Mouse (Mus musculus): ENCODE results near the gene St3gal6. TPM values are rescaled to one million over a fixed set of nuclear protein-coding genes. Genes with fewer than 3 reads are reported as not detected.
A peak's percentile ranks its signal among the peaks of the same experiment; 100 is the strongest.

The St3gal6 gene
- polyA plus RNA-seq, 1 experiment from 2014 or later = 16.0 TPM

- no peaks in the 10 kb centered on the region for H3K9me3 ChIP-seq (ENCODE audit: control insufficient read depth, low read length)
- peak; percentile 69 for ATAC-seq (ENCODE audit: insufficient number of reproducible peaks, insufficient read depth, low FRiP score, low read depth)
- H3K27ac ChIP-seq (replicated peaks in 1 of 2; ENCODE audit: control insufficient read depth in 1 of 2, insufficient read depth in 1 of 2, low read depth in 2 of 2, low read length in 2 of 2) = peak overlapping the region; percentile 85 to 90
- peak overlapping the region; percentile 53 for H3K4me2 ChIP-seq (ENCODE audit: low read length)
- no peak overlapping the region for H3K4me3 ChIP-seq (ENCODE audit: control insufficient read depth in 1 of 2, insufficient read depth in 1 of 2, low read depth in 1 of 2, low read length in 2 of 2)
- no peaks in the 10 kb centered on the region for H3K36me3 ChIP-seq (ENCODE audit: control insufficient read depth, insufficient read depth, low read length)
- WGBS = 17% methylated on average over 3 of the region's 3 CpGs
- H3K9ac ChIP-seq (ENCODE audit: low read length) = peak overlapping the region; percentile 47; the same call in 1 of the 2 replicates
- H3K4me1 ChIP-seq (ENCODE audit: control insufficient read depth in 2 of 2, insufficient read depth in 2 of 2, low read length in 2 of 2) = peaks cover 19 to 38% of the 10 kb centered on the region in 2 experiments
- H3K27me3 ChIP-seq (ENCODE audit: control insufficient read depth, insufficient read depth, low read length) = no peaks in the 10 kb centered on the region
Measured at GRCm38 (mm10) chr16:58512887-58513286, 11.2 kb downstream of the St3gal6 start.

DNA sequence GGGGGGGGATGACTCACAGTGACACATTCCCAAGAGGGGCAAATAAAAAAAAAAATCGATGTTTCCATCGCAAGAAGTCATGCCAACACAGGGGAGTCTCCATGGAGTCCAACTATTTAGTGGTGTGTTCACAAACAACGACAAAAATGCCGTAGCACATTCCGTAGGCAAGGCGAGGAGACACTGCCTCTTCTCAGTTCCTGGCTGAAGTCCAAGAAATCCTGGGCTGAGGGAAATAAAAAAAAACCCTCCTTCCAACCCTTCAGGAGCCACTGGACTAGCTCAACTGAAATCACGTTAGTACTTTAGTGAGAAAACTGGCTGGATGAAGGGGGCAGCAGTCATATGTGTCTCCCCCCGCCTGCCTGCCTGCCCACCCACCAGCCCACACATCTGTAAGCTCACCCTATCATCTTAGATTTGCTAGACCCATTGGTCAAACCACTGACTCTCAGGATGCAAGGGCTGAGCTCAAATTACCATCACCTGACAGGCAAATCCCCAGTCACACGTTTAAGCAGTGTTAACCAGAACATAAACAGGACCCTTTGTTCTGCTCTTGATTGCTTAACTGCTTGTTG is 11.8 kb downstream of the St3gal6 start:
- no peaks in the 10 kb centered on the region for H3K9me3 ChIP-seq (ENCODE audit: control insufficient read depth, low read length)
- peak overlapping the region; percentile 53 for H3K4me2 ChIP-seq (ENCODE audit: low read length)
- peaks cover under 1% of the 10 kb centered on the region; the same call in 1 of the 2 replicates for H3K36me3 ChIP-seq (ENCODE audit: control insufficient read depth, insufficient read depth, low read length)
- H3K4me3 ChIP-seq (ENCODE audit: control insufficient read depth in 1 of 2, insufficient read depth in 1 of 2, low read depth in 1 of 2, low read length in 2 of 2) = peak overlapping the region; percentile 9 to 19; a peak in 1 of 4 replicates
- peaks cover 21 to 44% of the 10 kb centered on the region in 2 experiments for H3K4me1 ChIP-seq (ENCODE audit: control insufficient read depth in 2 of 2, insufficient read depth in 2 of 2, low read length in 2 of 2)
- WGBS = 7% methylated on average over 9 of the region's 9 CpGs
- no peaks in the 10 kb centered on the region for H3K27me3 ChIP-seq (ENCODE audit: control insufficient read depth, insufficient read depth, low read length)
- ATAC-seq (ENCODE audit: insufficient number of reproducible peaks, insufficient read depth, low FRiP score, low read depth) = peak; percentile 48; the same call in 1 of the 2 replicates
- H3K9ac ChIP-seq (ENCODE audit: low read length) = peak overlapping the region; percentile 44; the same call in 1 of the 2 replicates
- peak overlapping the region; percentile 85 to 90 for H3K27ac ChIP-seq (replicated peaks in 1 of 2; ENCODE audit: control insufficient read depth in 1 of 2, insufficient read depth in 1 of 2, low read depth in 2 of 2, low read length in 2 of 2)

- no peak overlapping the region for H3K4me2 ChIP-seq (ENCODE audit: low read length)
- H3K4me3 ChIP-seq (ENCODE audit: control insufficient read depth in 1 of 2, insufficient read depth in 1 of 2, low read depth in 1 of 2, low read length in 2 of 2) = no peak overlapping the region
- H3K4me1 ChIP-seq (ENCODE audit: control insufficient read depth in 2 of 2, insufficient read depth in 2 of 2, low read length in 2 of 2) = peaks cover 9 to 14% of the 10 kb centered on the region in 2 experiments; a peak in 3 of 4 replicates
- no peaks in the 10 kb centered on the region for H3K9me3 ChIP-seq (ENCODE audit: control insufficient read depth, low read length)
- no peak overlapping the region for H3K27ac ChIP-seq (replicated peaks in 1 of 2; ENCODE audit: control insufficient read depth in 1 of 2, insufficient read depth in 1 of 2, low read depth in 2 of 2, low read length in 2 of 2)
- no peaks in the 10 kb centered on the region for H3K27me3 ChIP-seq (ENCODE audit: control insufficient read depth, insufficient read depth, low read length)
- no peak for ATAC-seq (ENCODE audit: insufficient number of reproducible peaks, insufficient read depth, low FRiP score, low read depth)
- peaks cover 22% of the 10 kb centered on the region for H3K36me3 ChIP-seq (ENCODE audit: control insufficient read depth, insufficient read depth, low read length)
- H3K9ac ChIP-seq (ENCODE audit: low read length) = no peak overlapping the region
Measured at GRCm38 (mm10) chr16:58504945-58505344, 19.1 kb downstream of the St3gal6 start.

- no peaks in the 10 kb centered on the region for H3K9me3 ChIP-seq (ENCODE audit: control insufficient read depth, low read length)
- H3K4me3 ChIP-seq (ENCODE audit: control insufficient read depth in 1 of 2, insufficient read depth in 1 of 2, low read depth in 1 of 2, low read length in 2 of 2) = no peak overlapping the region
- peaks cover 22% of the 10 kb centered on the region for H3K36me3 ChIP-seq (ENCODE audit: control insufficient read depth, insufficient read depth, low read length)
- H3K27ac ChIP-seq (replicated peaks in 1 of 2; ENCODE audit: control insufficient read depth in 1 of 2, insufficient read depth in 1 of 2, low read depth in 2 of 2, low read length in 2 of 2) = peak overlapping the region; percentile 56 to 73
- H3K4me1 ChIP-seq (ENCODE audit: control insufficient read depth in 2 of 2, insufficient read depth in 2 of 2, low read length in 2 of 2) = peaks cover 14 to 33% of the 10 kb centered on the region in 2 experiments
- 66% methylated on average over 6 of the region's 6 CpGs for WGBS
- no peak overlapping the region for H3K9ac ChIP-seq (ENCODE audit: low read length)
- ATAC-seq (ENCODE audit: insufficient number of reproducible peaks, insufficient read depth, low FRiP score, low read depth) = no peak
- H3K4me2 ChIP-seq (ENCODE audit: low read length) = no peak overlapping the region
- H3K27me3 ChIP-seq (ENCODE audit: control insufficient read depth, insufficient read depth, low read length) = no peaks in the 10 kb centered on the region
Measured at GRCm38 (mm10) chr16:58502566-58502965, 21.5 kb downstream of the St3gal6 start.

DNA sequence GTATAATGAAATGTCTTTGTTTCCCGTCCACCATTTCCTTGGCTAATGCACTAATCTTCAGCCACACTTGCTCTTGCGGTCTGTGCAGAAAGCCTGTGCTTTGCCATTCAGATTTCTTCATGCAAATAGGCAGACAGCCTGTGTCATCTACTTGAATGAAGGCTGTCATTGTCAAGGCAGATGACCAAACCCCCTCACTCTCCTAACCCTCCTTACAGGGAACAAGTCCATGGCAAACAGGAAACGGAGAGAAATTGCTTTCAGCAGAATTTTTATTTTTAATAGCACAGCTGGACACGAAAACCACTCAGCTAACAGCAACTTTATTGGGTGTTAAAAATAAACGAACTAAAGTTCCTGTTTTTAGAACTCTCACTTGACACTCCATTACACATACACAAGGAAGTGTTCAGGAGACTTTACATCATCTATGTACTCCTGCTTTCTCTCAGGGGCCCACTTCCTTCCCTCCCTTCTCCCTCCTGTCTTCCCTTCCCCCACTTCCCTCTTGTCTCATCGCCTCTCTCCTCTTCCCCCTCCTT is 22.2 kb downstream of the St3gal6 start:
- H3K27me3 ChIP-seq (ENCODE audit: control insufficient read depth, insufficient read depth, low read length) = no peaks in the 10 kb centered on the region
- no peak overlapping the region for H3K4me3 ChIP-seq (ENCODE audit: control insufficient read depth in 1 of 2, insufficient read depth in 1 of 2, low read depth in 1 of 2, low read length in 2 of 2)
- WGBS = 39% methylated on average over 6 of the region's 6 CpGs
- no peak for ATAC-seq (ENCODE audit: insufficient number of reproducible peaks, insufficient read depth, low FRiP score, low read depth)
- peaks cover 21% of the 10 kb centered on the region for H3K36me3 ChIP-seq (ENCODE audit: control insufficient read depth, insufficient read depth, low read length)
- H3K4me2 ChIP-seq (ENCODE audit: low read length) = no peak overlapping the region
- H3K9me3 ChIP-seq (ENCODE audit: control insufficient read depth, low read length) = no peaks in the 10 kb centered on the region
- peak overlapping the region; percentile 56 to 73 for H3K27ac ChIP-seq (replicated peaks in 1 of 2; ENCODE audit: control insufficient read depth in 1 of 2, insufficient read depth in 1 of 2, low read depth in 2 of 2, low read length in 2 of 2)
- peaks cover 14 to 28% of the 10 kb centered on the region in 2 experiments for H3K4me1 ChIP-seq (ENCODE audit: control insufficient read depth in 2 of 2, insufficient read depth in 2 of 2, low read length in 2 of 2)
- no peak overlapping the region for H3K9ac ChIP-seq (ENCODE audit: low read length)

- Histone ChIP-seq H3K36me3 (ENCODE audit: control insufficient read depth, insufficient read depth, low read length) (peaks cover 8% of the 10 kb centered on the region; the same call in 1 of the 2 replicates), H3K9me3 (ENCODE audit: control insufficient read depth, low read length) (no peaks in the 10 kb centered on the region), H3K27ac (replicated peaks in 1 of 2; ENCODE audit: control insufficient read depth in 1 of 2, insufficient read depth in 1 of 2, low read depth in 2 of 2, low read length in 2 of 2) (peak overlapping the region; percentile 69 to 82), H3K4me2 (ENCODE audit: low read length) (no peak overlapping the region), H3K4me1 (ENCODE audit: control insufficient read depth in 2 of 2, insufficient read depth in 2 of 2, low read length in 2 of 2) (peaks cover 14 to 28% of the 10 kb centered on the region in 2 experiments), H3K9ac (ENCODE audit: low read length) (no peak overlapping the region), H3K4me3 (ENCODE audit: control insufficient read depth in 1 of 2, insufficient read depth in 1 of 2, low read depth in 1 of 2, low read length in 2 of 2) (no peak overlapping the region), H3K27me3 (ENCODE audit: control insufficient read depth, insufficient read depth, low read length) (no peaks in the 10 kb centered on the region)
- ATAC-seq (ENCODE audit: insufficient number of reproducible peaks, insufficient read depth, low FRiP score, low read depth) = no peak
- 74% methylated on average over 5 of the region's 5 CpGs for WGBS
Measured at GRCm38 (mm10) chr16:58499650-58500049, 24.4 kb downstream of the St3gal6 start.

DNA sequence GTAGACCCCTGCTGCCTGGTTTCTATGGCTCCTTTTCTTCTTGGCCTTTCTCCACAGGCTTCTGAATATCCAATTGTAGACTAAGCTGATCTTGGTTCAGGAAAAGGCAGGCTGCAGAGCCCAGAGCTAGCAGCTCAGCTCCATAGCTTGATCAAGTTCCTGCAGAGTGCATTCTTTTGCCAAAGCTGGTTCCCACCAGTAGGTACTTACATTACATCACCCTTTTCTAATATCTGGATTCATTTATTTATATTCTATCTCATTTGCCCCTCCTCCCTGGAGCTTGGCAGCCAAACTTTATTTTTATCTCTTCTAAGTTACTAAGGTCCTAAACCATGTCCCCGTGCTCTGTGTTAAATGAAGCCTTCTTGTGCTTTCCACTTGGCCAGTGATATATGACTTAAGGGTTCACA is 24.9 kb downstream of the St3gal6 start:
- Histone ChIP-seq H3K36me3 (ENCODE audit: control insufficient read depth, insufficient read depth, low read length) (peaks cover 8% of the 10 kb centered on the region; the same call in 1 of the 2 replicates), H3K4me2 (ENCODE audit: low read length) (peak overlapping the region; percentile 14; the same call in 1 of the 2 replicates), H3K9me3 (ENCODE audit: control insufficient read depth, low read length) (no peaks in the 10 kb centered on the region), H3K27me3 (ENCODE audit: control insufficient read depth, insufficient read depth, low read length) (no peaks in the 10 kb centered on the region), H3K27ac (replicated peaks in 1 of 2; ENCODE audit: control insufficient read depth in 1 of 2, insufficient read depth in 1 of 2, low read depth in 2 of 2, low read length in 2 of 2) (peak overlapping the region; percentile 69 to 82), H3K4me3 (ENCODE audit: control insufficient read depth in 1 of 2, insufficient read depth in 1 of 2, low read depth in 1 of 2, low read length in 2 of 2) (no peak overlapping the region), H3K9ac (ENCODE audit: low read length) (0 out of 2 replicates have a peak overlapping the region, but pooled peaks have one; percentile 26), H3K4me1 (ENCODE audit: control insufficient read depth in 2 of 2, insufficient read depth in 2 of 2, low read length in 2 of 2) (peaks cover 14 to 28% of the 10 kb centered on the region in 2 experiments)
- ATAC-seq (ENCODE audit: insufficient number of reproducible peaks, insufficient read depth, low FRiP score, low read depth) = peak; percentile 71
- WGBS = 16% methylated on average over 1 of the region's 1 CpGs
